Mouse (Mus musculus) ES-E14 (cell line): ENCODE results near the gene Ccl1. TPM values are rescaled to one million over a fixed set of nuclear protein-coding genes. Genes with fewer than 3 reads are reported as not detected.
A peak's percentile ranks its signal among the peaks of the same experiment; 100 is the strongest.

Experiments used
- DNase-seq: peaks from one replicate; pipeline ENCODE4 v3.0.0-alpha.2; 2013; ENCODE audit warnings: low read depth, low spot score
- H3K27ac ChIP-seq: 2 replicates; pipeline ENCODE4 v1.5.1; 2012; ENCODE audit warnings: low read depth, mild to moderate bottlenecking, low read length, moderate library complexity, mixed read lengths; ENCODE audit not compliant: poor library complexity, insufficient read depth, severe bottlenecking
- H3K36me3 ChIP-seq: 2 replicates; pipeline ENCODE4 v1.6.1; 2012; ENCODE audit warnings: mild to moderate bottlenecking, low read length, moderate library complexity, mixed read lengths; ENCODE audit not compliant: control insufficient read depth, poor library complexity, insufficient read depth, severe bottlenecking
- H3K4me1 ChIP-seq, 2 experiments: fragments of 150-350 bp in 1 of 2; sonication (generic) in 1 of 2; 2 replicates each; pipeline ENCODE4 v1.6.1; 2012; ENCODE audit warnings: low read length in 2 of 2, mild to moderate bottlenecking in 1 of 2, mixed read lengths in 1 of 2; ENCODE audit not compliant: control insufficient read depth in 2 of 2, insufficient read depth in 2 of 2, poor library complexity in 1 of 2
- H3K4me3 ChIP-seq, 2 experiments: fragments of 150-350 bp in 1 of 2; sonication (generic) in 1 of 2; 2 replicates each; pipeline ENCODE4 v1.5.1; 2012; ENCODE audit warnings: low read length in 2 of 2, low read depth in 1 of 2, mild to moderate bottlenecking in 1 of 2, mixed read lengths in 1 of 2; ENCODE audit not compliant: insufficient read depth in 1 of 2, poor library complexity in 1 of 2, severe bottlenecking in 1 of 2
- H3K9ac ChIP-seq: 2 replicates; pipeline ENCODE4 v1.6.1; 2012; ENCODE audit warnings: low read depth, mild to moderate bottlenecking, low read length, mixed read lengths; ENCODE audit not compliant: poor library complexity, insufficient read depth, severe bottlenecking
- H3K9me3 ChIP-seq: fragments of 150-350 bp; sonication (generic); 2 replicates; pipeline ENCODE4 v1.6.1; 2012; ENCODE audit warnings: low read depth, mild to moderate bottlenecking, low read length; ENCODE audit not compliant: control insufficient read depth, insufficient read depth
- CHD2 ChIP-seq: IDR thresholded peaks from 2 replicates; pipeline ENCODE4 v1.6.1; 2014; ENCODE audit warnings: mild to moderate bottlenecking, low read depth, low read length, inconsistent platforms
- HCFC1 ChIP-seq: IDR thresholded peaks from 2 replicates; pipeline ENCODE4 v1.6.1; 2012; ENCODE audit warnings: low read length, inconsistent platforms, borderline replicate concordance; ENCODE audit not compliant: insufficient read depth
- MAFK ChIP-seq: IDR thresholded peaks from 2 replicates; pipeline ENCODE4 v1.6.1; 2014; ENCODE audit warnings: mild to moderate bottlenecking, low read depth, low read length, inconsistent platforms; ENCODE audit not compliant: insufficient read depth
- ZC3H11A ChIP-seq: IDR thresholded peaks from 2 replicates; pipeline ENCODE4 v1.6.1; 2012; ENCODE audit warnings: low read depth, mild to moderate bottlenecking, inconsistent platforms, low read length, borderline replicate concordance
- ZNF384 ChIP-seq: IDR thresholded peaks from 2 replicates; pipeline ENCODE4 v1.6.1; 2012; ENCODE audit warnings: low read depth, low read length, inconsistent platforms
- in situ Hi-C, 2 experiments: fragments of 600-800 bp; cut with MboI; formaldehyde crosslinking; loops; one replicate each; pipeline ENCODE4 v1.15.1; 2025; ENCODE audit warnings: low sequenced_read_pairs in 2 of 2, inconsistent platforms in 1 of 2; ENCODE audit not compliant: unreplicated experiment in 2 of 2
- total RNA-seq: library from RNA; depleted of rRNA; stranded (reverse); fragments of 300-350 nt; gene quantifications from 2 replicates; pipeline ENCODE4 v1.2.3, GENCODE M21; 2012

Gene Ccl1
- total RNA-seq, 1 experiment = 1.7 TPM

DNA sequence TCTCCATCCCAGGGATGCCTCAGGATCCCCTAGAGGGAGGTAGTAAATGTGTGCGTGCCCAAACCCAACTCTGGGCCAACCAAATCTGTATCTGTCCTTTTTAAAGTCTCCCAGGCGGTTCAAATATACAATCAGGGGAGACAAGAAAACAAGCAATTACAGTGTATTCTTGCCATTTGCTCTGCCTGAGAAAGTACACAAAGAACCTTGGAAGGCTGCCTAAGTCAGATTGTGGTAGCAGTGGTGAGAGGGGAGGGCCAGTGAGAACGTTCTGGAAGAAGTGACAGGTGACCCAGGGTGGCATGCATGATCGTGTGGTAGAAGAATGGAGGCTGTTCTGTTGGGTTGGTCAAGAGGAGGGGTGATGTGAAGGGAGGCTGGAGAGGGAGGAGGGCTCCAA lies 46.4 kb downstream of the Ccl1 start:
- H3K36me3 ChIP-seq = no peaks in the 10 kb centered on the region
- H3K4me3 ChIP-seq = no peak overlapping the region
- no peak overlapping the region for H3K9ac ChIP-seq
- no peak for TF ChIP-seq CHD2
- TF ChIP-seq ZC3H11A = no peak
- no peak for TF ChIP-seq ZNF384
- no peak for TF ChIP-seq MAFK
- TF ChIP-seq HCFC1 = no peak
- H3K27ac ChIP-seq = no peak overlapping the region
- DNase-seq = no peak
- in situ Hi-C loops = no loop called here
- H3K9me3 ChIP-seq = no peaks in the 10 kb centered on the region
- H3K4me1 ChIP-seq = no peaks in the 10 kb centered on the region

DNA sequence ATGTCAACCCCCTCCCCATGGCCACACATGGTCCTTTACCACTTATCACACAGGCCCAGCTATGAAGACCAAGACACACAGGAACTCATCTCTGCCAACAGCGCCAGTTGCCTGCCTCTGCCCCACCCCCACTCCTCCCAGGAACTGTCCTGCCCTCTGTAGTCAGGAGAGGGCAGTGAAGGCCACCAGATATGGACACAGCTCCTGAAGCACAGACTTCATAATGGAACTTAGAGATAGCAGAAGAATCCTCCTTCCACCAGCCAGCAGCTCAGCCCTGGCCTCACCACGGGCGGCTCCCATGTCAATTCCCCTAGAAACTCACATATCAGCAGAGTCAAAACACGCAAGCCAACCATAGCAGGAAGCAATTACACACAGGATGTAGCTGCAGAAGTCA lies 49.9 kb downstream of the Ccl1 start:
- H3K4me3 ChIP-seq = no peak overlapping the region
- DNase-seq = no peak
- H3K27ac ChIP-seq = no peak overlapping the region
- no peak overlapping the region for H3K9ac ChIP-seq
- in situ Hi-C loops = no loop called here
- TF ChIP-seq MAFK (no peak), HCFC1 (no peak), ZNF384 (no peak), CHD2 (no peak), ZC3H11A (no peak)
- H3K4me1 ChIP-seq = peaks cover 0 to 12% of the 10 kb centered on the region in 2 experiments; a peak in 2 of 4 replicates
- H3K9me3 ChIP-seq = no peaks in the 10 kb centered on the region
- H3K36me3 ChIP-seq = no peaks in the 10 kb centered on the region

- Histone ChIP-seq H3K36me3 (no peaks in the 10 kb centered on the region), H3K9ac (no peak overlapping the region), H3K27ac (no peak overlapping the region), H3K4me1 (peaks cover 2 to 12% of the 10 kb centered on the region in 2 experiments; a peak in 2 of 4 replicates), H3K4me3 (no peak overlapping the region), H3K9me3 (no peaks in the 10 kb centered on the region)
- no peak for TF ChIP-seq CHD2
- TF ChIP-seq ZNF384 = no peak
- TF ChIP-seq HCFC1 = no peak
- TF ChIP-seq MAFK = no peak
- TF ChIP-seq ZC3H11A = no peak
- in situ Hi-C loops = no loop called here
- DNase-seq = no peak
Measured at GRCm38 (mm10) chr11:82253421-82253820, 52.1 kb downstream of the Ccl1 start.

GRCm38 (mm10) chr11:82251251-82251650 lies 54.2 kb downstream of the Ccl1 start:
- Histone ChIP-seq H3K36me3 (no peaks in the 10 kb centered on the region), H3K9me3 (no peaks in the 10 kb centered on the region), H3K27ac (no peak overlapping the region), H3K4me3 (no peak overlapping the region), H3K4me1 (peaks cover 2 to 12% of the 10 kb centered on the region in 2 experiments; a peak in 2 of 4 replicates), H3K9ac (no peak overlapping the region)
- in situ Hi-C loops = no loop called here
- peak; percentile 43 for DNase-seq
- TF ChIP-seq MAFK (no peak), HCFC1 (no peak), CHD2 (no peak), ZNF384 (no peak), ZC3H11A (no peak)

- TF ChIP-seq ZC3H11A = no peak
- TF ChIP-seq ZNF384 = no peak
- no peak for TF ChIP-seq MAFK
- TF ChIP-seq HCFC1 = no peak
- TF ChIP-seq CHD2 = no peak
- in situ Hi-C loops = loop anchor here (25.0 kb wide), 2 partner anchors 462 to 637 kb away; partner anchors contain the start of genes Fndc8 (in 1 of the 2) and Rad51d (in 1 of the 2)
- H3K4me3 ChIP-seq = no peak overlapping the region
Measured at GRCm38 (mm10) chr11:82249945-82250344, 55.5 kb downstream of the Ccl1 start.

More at GRCm38 (mm10) chr11:82249945-82250344, 55.5 kb downstream of the Ccl1 start:
- peaks cover 2 to 12% of the 10 kb centered on the region in 2 experiments; a peak in 2 of 4 replicates for H3K4me1 ChIP-seq
- H3K36me3 ChIP-seq = no peaks in the 10 kb centered on the region
- no peaks in the 10 kb centered on the region for H3K9me3 ChIP-seq
- no peak for DNase-seq
- H3K27ac ChIP-seq = no peak overlapping the region
- H3K9ac ChIP-seq = no peak overlapping the region
